Mouse (Mus musculus) embryonic stem cell, embryonic (primary cell): ENCODE data around the gene Ess2.
"Not testable (repeated sequence)": the region's sequence is repeated elsewhere in the genome, so short reads cannot be mapped to it uniquely, and the experiment has no call there.

Experiments
- CTCF ChIA-PET, 4 experiments: fragments of 300-600 bp in 2 of 4; fragments of 350-600 bp in 2 of 4; sonication (Branson Sonifier 250); formaldehyde crosslinking; loops; one replicate each; lab custom pipeline; 2022; ENCODE audit warnings: inconsistent platforms in 2 of 4; lab: Charles Lee
- POLR2A ChIA-PET, 4 experiments: fragments of 300-600 bp in 2 of 4; fragments of 350-600 bp in 2 of 4; sonication (Branson Sonifier 250); formaldehyde crosslinking; loops; one replicate each; lab custom pipeline; 2022; ENCODE audit warnings: antibody characterized with exemption in 4 of 4, inconsistent platforms in 1 of 4; lab: Charles Lee

The Ess2 gene

GRCm38 (mm10) chr16:17911052-17911595 is at the start of gene Ess2:
Gene Ess2, minus strand, starts transcription at chr16:17911348.
- CTCF ChIA-PET: interaction anchor here (0.6 to 3.3 kb wide), 17 partner anchors 9 to 167 kb away, joined by 3 to 24 read pairs (median 5); partner anchors contain the start of genes Slc25a1 (in 2 of the 4) and Gm20518 (in 1 of the 4)
- POLR2A ChIA-PET: interaction anchor here (0.6 to 13.2 kb wide), 25 partner anchors 8 to 348 kb away, joined by 3 to 180 read pairs (median 6); partner anchors contain the start of genes Gm20518 (in 3 of the 4), Slc25a1 (in 3 of the 4) and Prodh (in 1 of the 4)

GRCm38 (mm10) chr16:17956052-17956638 is 45.0 kb upstream of the Ess2 start:
- POLR2A ChIA-PET, CTCF ChIA-PET: not testable (repeated sequence)

- POLR2A ChIA-PET: interaction anchor here in 2 of 4 experiments (0.9 to 1.4 kb wide), 4 partner anchors 8 to 23 kb away, joined by 3 to 9 read pairs (median 6); partner anchors contain the start of gene Slc25a1 (in 1 of the 2)
- CTCF ChIA-PET: interaction anchor here in 1 of 4 experiments (2.6 kb wide), 1 partner anchor 13 kb away, joined by 6 read pairs; no protein-coding TSS in a partner anchor
Observed at GRCm38 (mm10) chr16:17951618-17952017, 40.5 kb upstream of the Ess2 start.

GRCm38 (mm10) chr16:17950068-17950467 is 38.9 kb upstream of the Ess2 start:
- ChIA-PET CTCF (interaction anchor here in 3 of 4 experiments (0.6 to 2.6 kb wide), 6 partner anchors 11 to 102 kb away, joined by 3 to 6 read pairs (median 3); partner anchors contain the start of gene Dgcr6 (in 1 of the 3)), POLR2A (interaction anchor here in 2 of 4 experiments (0.6 to 1.9 kb wide), 11 partner anchors 8 to 58 kb away, joined by 3 to 10 read pairs (median 5); partner anchors contain the start of genes Slc25a1 (in 2 of the 2) and Gm20518 (in 1 of the 2))

GRCm38 (mm10) chr16:17949421-17949877 is 38.3 kb upstream of the Ess2 start:
- CTCF ChIA-PET: interaction anchor here in 3 of 4 experiments (0.6 to 2.6 kb wide), 5 partner anchors 11 to 103 kb away, joined by 3 to 6 read pairs (median 4); partner anchors contain the start of gene Dgcr6 (in 1 of the 3)
- POLR2A ChIA-PET: interaction anchor here in 2 of 4 experiments (0.6 to 1.9 kb wide), 12 partner anchors 8 to 62 kb away, joined by 3 to 10 read pairs (median 4); partner anchors contain the start of genes Slc25a1 (in 2 of the 2) and Gm20518 (in 1 of the 2)

- ChIA-PET POLR2A (interaction anchor here in 3 of 4 experiments (0.6 to 5.4 kb wide), 21 partner anchors 9 to 261 kb away, joined by 3 to 91 read pairs (median 4); partner anchors contain the start of genes Slc25a1 (in 2 of the 3) and Gsc2 (in 1 of the 3)), CTCF (interaction anchor here in 1 of 4 experiments (1.3 to 1.7 kb wide), 2 partner anchors 17 to 103 kb away, joined by 4 to 8 read pairs; partner anchors contain the start of gene Slc25a1)
Observed at GRCm38 (mm10) chr16:17945081-17945831, 34.1 kb upstream of the Ess2 start.

- ChIA-PET POLR2A (interaction anchor here in 3 of 4 experiments (0.6 to 5.4 kb wide), 12 partner anchors 13 to 119 kb away, joined by 3 to 91 read pairs (median 4); partner anchors contain the start of genes Gm20518 (in 2 of the 3) and Slc25a1 (in 2 of the 3)), CTCF (interaction anchor here in 2 of 4 experiments (0.7 to 0.8 kb wide), 2 partner anchors 16 to 194 kb away, joined by 3 read pairs; partner anchors contain the start of gene Slc25a1 (in 1 of the 2))
Observed at GRCm38 (mm10) chr16:17943466-17943865, 32.3 kb upstream of the Ess2 start.

GRCm38 (mm10) chr16:17939255-17939751 is 28.2 kb upstream of the Ess2 start:
- POLR2A ChIA-PET: interaction anchor here (0.7 to 6.1 kb wide), 12 partner anchors 11 to 48 kb away, joined by 4 to 70 read pairs (median 7); partner anchors contain the start of genes Slc25a1 (in 3 of the 4), Ess2 (in 1 of the 4), Gm20518 (in 1 of the 4) and Gsc2 (in 1 of the 4)
- CTCF ChIA-PET: interaction anchor here (0.7 to 5.1 kb wide), 31 partner anchors 10 to 272 kb away, joined by 3 to 61 read pairs (median 4); partner anchors contain the start of genes Gsc2 (in 4 of the 4), Slc25a1 (in 3 of the 4), Dgcr6 (in 1 of the 4) and Ess2 (in 1 of the 4)

- CTCF ChIA-PET: interaction anchor here (0.6 to 5.1 kb wide), 33 partner anchors 10 to 664 kb away, joined by 3 to 61 read pairs (median 4); partner anchors contain the start of genes Gsc2 (in 4 of the 4), Slc25a1 (in 3 of the 4), Dgcr6 (in 1 of the 4) and Ess2 (in 1 of the 4)
- POLR2A ChIA-PET: interaction anchor here (0.7 to 6.1 kb wide), 12 partner anchors 11 to 48 kb away, joined by 4 to 70 read pairs (median 7); partner anchors contain the start of genes Slc25a1 (in 3 of the 4), Ess2 (in 1 of the 4), Gm20518 (in 1 of the 4) and Gsc2 (in 1 of the 4)
Observed at GRCm38 (mm10) chr16:17938821-17939220, 27.7 kb upstream of the Ess2 start.

GRCm38 (mm10) chr16:17938187-17938586 is 27.0 kb upstream of the Ess2 start:
- CTCF ChIA-PET: interaction anchor here (0.6 to 5.1 kb wide), 30 partner anchors 9 to 665 kb away, joined by 3 to 61 read pairs (median 4); partner anchors contain the start of genes Gsc2 (in 3 of the 4), Slc25a1 (in 3 of the 4), Dgcr6 (in 1 of the 4) and Ess2 (in 1 of the 4)

GRCm38 (mm10) chr16:17936776-17937175 is 25.6 kb upstream of the Ess2 start:
- POLR2A ChIA-PET: interaction anchor here in 3 of 4 experiments (0.7 to 6.1 kb wide), 11 partner anchors 9 to 153 kb away, joined by 3 to 70 read pairs (median 6); partner anchors contain the start of genes Slc25a1 (in 3 of the 3), Ess2 (in 1 of the 3), Gm20518 (in 1 of the 3) and Gsc2 (in 1 of the 3)
- CTCF ChIA-PET: interaction anchor here in 2 of 4 experiments (0.9 to 5.1 kb wide), 5 partner anchors 8 to 111 kb away, joined by 3 to 61 read pairs (median 7); partner anchors contain the start of gene Slc25a1 (in 1 of the 2)

More at GRCm38 (mm10) chr16:17938187-17938586, 27.0 kb upstream of the Ess2 start:
- POLR2A ChIA-PET: interaction anchor here (1.0 to 6.1 kb wide), 12 partner anchors 10 to 47 kb away, joined by 3 to 70 read pairs (median 7); partner anchors contain the start of genes Slc25a1 (in 3 of the 4), Gm20518 (in 2 of the 4), Ess2 (in 1 of the 4) and Gsc2 (in 1 of the 4)

- CTCF ChIA-PET: interaction anchor here in 3 of 4 experiments (0.6 to 1.2 kb wide), 3 partner anchors 13 to 259 kb away, joined by 3 read pairs; partner anchors contain the start of gene Gsc2 (in 1 of the 3)
- POLR2A ChIA-PET: interaction anchor here in 3 of 4 experiments (1.3 to 8.3 kb wide), 6 partner anchors 9 to 43 kb away, joined by 3 to 91 read pairs (median 6); partner anchors contain the start of gene Gm20518 (in 1 of the 3)
Observed at GRCm38 (mm10) chr16:17934445-17934910, 23.3 kb upstream of the Ess2 start.

GRCm38 (mm10) chr16:17933594-17934444 is 22.7 kb upstream of the Ess2 start:
- CTCF ChIA-PET: interaction anchor here in 2 of 4 experiments (1.2 kb wide), 2 partner anchors 12 to 19 kb away, joined by 3 read pairs; partner anchors contain the start of gene Gsc2 (in 1 of the 2)
- POLR2A ChIA-PET: interaction anchor here in 3 of 4 experiments (0.9 to 8.3 kb wide), 9 partner anchors 9 to 42 kb away, joined by 3 to 91 read pairs (median 3); partner anchors contain the start of gene Gm20518 (in 1 of the 3)

GRCm38 (mm10) chr16:17931906-17932460 is 20.8 kb upstream of the Ess2 start:
- CTCF ChIA-PET: no interaction called here

More at GRCm38 (mm10) chr16:17931906-17932460, 20.8 kb upstream of the Ess2 start:
- POLR2A ChIA-PET: interaction anchor here in 3 of 4 experiments (0.9 to 11.3 kb wide), 4 partner anchors 10 to 40 kb away, joined by 3 to 180 read pairs (median 47); partner anchors contain the start of genes Ess2 (in 1 of the 3), Gm20518 (in 1 of the 3) and Gsc2 (in 1 of the 3)
